Mouse (Mus musculus) ES-E14 (cell line): ENCODE data around the gene Pofut1.

Source experiments
- CHD2 ChIP-seq: IDR thresholded peaks from 2 replicates; pipeline ENCODE4 v1.6.1; 2014; ENCODE audit warnings: mild to moderate bottlenecking, low read depth, low read length, inconsistent platforms
- HCFC1 ChIP-seq: IDR thresholded peaks from 2 replicates; pipeline ENCODE4 v1.6.1; 2012; ENCODE audit warnings: low read length, inconsistent platforms, borderline replicate concordance; ENCODE audit not compliant: insufficient read depth
- MAFK ChIP-seq: IDR thresholded peaks from 2 replicates; pipeline ENCODE4 v1.6.1; 2014; ENCODE audit warnings: mild to moderate bottlenecking, low read depth, low read length, inconsistent platforms; ENCODE audit not compliant: insufficient read depth
- ZC3H11A ChIP-seq: IDR thresholded peaks from 2 replicates; pipeline ENCODE4 v1.6.1; 2012; ENCODE audit warnings: low read depth, mild to moderate bottlenecking, inconsistent platforms, low read length, borderline replicate concordance

DNA sequence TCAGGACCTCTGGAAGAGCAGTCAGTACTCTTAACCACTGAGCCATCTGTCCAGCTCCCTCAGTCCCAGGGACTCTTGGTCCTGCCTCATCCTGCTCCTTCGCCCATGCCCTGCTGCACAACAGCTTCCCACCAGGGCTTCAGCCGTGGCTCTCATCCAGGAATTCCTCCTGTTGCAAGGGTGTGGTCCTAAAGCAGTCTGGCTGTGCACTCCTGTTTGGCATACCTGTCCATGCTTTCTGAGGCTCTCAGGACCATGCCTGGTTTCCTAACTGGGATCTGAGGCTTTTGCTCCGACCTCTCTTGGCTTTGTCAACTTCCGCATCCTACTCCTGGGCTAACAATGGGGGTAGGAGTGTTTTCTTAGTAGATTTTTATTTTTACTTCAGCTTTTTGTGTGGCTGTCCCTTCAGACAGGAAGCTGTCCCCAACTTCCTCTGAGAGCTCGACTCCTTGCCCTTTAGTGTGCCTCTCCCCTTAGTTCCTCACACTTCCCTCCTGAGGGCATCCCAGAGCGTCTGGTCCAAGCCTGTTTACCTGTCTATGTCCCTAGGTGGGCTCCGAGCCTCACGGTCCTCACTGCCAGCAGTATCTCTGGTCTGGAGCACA, 77.8 kb downstream of the Pofut1 start:
- TF ChIP-seq CHD2 (no peak), HCFC1 (no peak), MAFK (no peak), ZC3H11A (no peak)
